Mouse (Mus musculus) ES-E14 (cell line): Measurements from ENCODE around the gene Zfp637. TPM values are rescaled to one million over a fixed set of nuclear protein-coding genes. Genes with fewer than 3 reads are reported as not detected.

Experiments
- DNase-seq: peaks from one replicate; pipeline ENCODE4 v3.0.0-alpha.2; 2013; ENCODE audit warnings: low read depth, low spot score
- H3K27ac ChIP-seq: 2 replicates; pipeline ENCODE4 v1.5.1; 2012; ENCODE audit warnings: low read depth, mild to moderate bottlenecking, low read length, moderate library complexity, mixed read lengths; ENCODE audit not compliant: poor library complexity, insufficient read depth, severe bottlenecking
- H3K36me3 ChIP-seq: 2 replicates; pipeline ENCODE4 v1.6.1; 2012; ENCODE audit warnings: mild to moderate bottlenecking, low read length, moderate library complexity, mixed read lengths; ENCODE audit not compliant: control insufficient read depth, poor library complexity, insufficient read depth, severe bottlenecking
- H3K4me1 ChIP-seq, 2 experiments: fragments of 150-350 bp in 1 of 2; sonication (generic) in 1 of 2; 2 replicates each; pipeline ENCODE4 v1.6.1; 2012; ENCODE audit warnings: low read length in 2 of 2, mild to moderate bottlenecking in 1 of 2, mixed read lengths in 1 of 2; ENCODE audit not compliant: control insufficient read depth in 2 of 2, insufficient read depth in 2 of 2, poor library complexity in 1 of 2
- H3K4me3 ChIP-seq, 2 experiments: fragments of 150-350 bp in 1 of 2; sonication (generic) in 1 of 2; 2 replicates each; pipeline ENCODE4 v1.5.1; 2012; ENCODE audit warnings: low read length in 2 of 2, low read depth in 1 of 2, mild to moderate bottlenecking in 1 of 2, mixed read lengths in 1 of 2; ENCODE audit not compliant: insufficient read depth in 1 of 2, poor library complexity in 1 of 2, severe bottlenecking in 1 of 2
- H3K9ac ChIP-seq: 2 replicates; pipeline ENCODE4 v1.6.1; 2012; ENCODE audit warnings: low read depth, mild to moderate bottlenecking, low read length, mixed read lengths; ENCODE audit not compliant: poor library complexity, insufficient read depth, severe bottlenecking
- H3K9me3 ChIP-seq: fragments of 150-350 bp; sonication (generic); 2 replicates; pipeline ENCODE4 v1.6.1; 2012; ENCODE audit warnings: low read depth, mild to moderate bottlenecking, low read length; ENCODE audit not compliant: control insufficient read depth, insufficient read depth
- CHD2 ChIP-seq: IDR thresholded peaks from 2 replicates; pipeline ENCODE4 v1.6.1; 2014; ENCODE audit warnings: mild to moderate bottlenecking, low read depth, low read length, inconsistent platforms
- HCFC1 ChIP-seq: IDR thresholded peaks from 2 replicates; pipeline ENCODE4 v1.6.1; 2012; ENCODE audit warnings: low read length, inconsistent platforms, borderline replicate concordance; ENCODE audit not compliant: insufficient read depth
- MAFK ChIP-seq: IDR thresholded peaks from 2 replicates; pipeline ENCODE4 v1.6.1; 2014; ENCODE audit warnings: mild to moderate bottlenecking, low read depth, low read length, inconsistent platforms; ENCODE audit not compliant: insufficient read depth
- ZC3H11A ChIP-seq: IDR thresholded peaks from 2 replicates; pipeline ENCODE4 v1.6.1; 2012; ENCODE audit warnings: low read depth, mild to moderate bottlenecking, inconsistent platforms, low read length, borderline replicate concordance
- ZNF384 ChIP-seq: IDR thresholded peaks from 2 replicates; pipeline ENCODE4 v1.6.1; 2012; ENCODE audit warnings: low read depth, low read length, inconsistent platforms
- in situ Hi-C, 2 experiments: fragments of 600-800 bp; cut with MboI; formaldehyde crosslinking; loops; one replicate each; pipeline ENCODE4 v1.15.1; 2025; ENCODE audit warnings: low sequenced_read_pairs in 2 of 2, inconsistent platforms in 1 of 2; ENCODE audit not compliant: unreplicated experiment in 2 of 2
- total RNA-seq: library from RNA; depleted of rRNA; stranded (reverse); fragments of 300-350 nt; gene quantifications from 2 replicates; pipeline ENCODE4 v1.2.3, GENCODE M21; 2012

Gene Zfp637
- total RNA-seq, 1 experiment: 14.3 TPM

- TF ChIP-seq CHD2 (no peak), ZC3H11A (no peak), ZNF384 (no peak), HCFC1 (no peak), MAFK (no peak)
- in situ Hi-C loops: no loop called here
- H3K27ac ChIP-seq: no peak overlapping the region
- H3K4me1 ChIP-seq: peaks cover 0 to 10% of the 10 kb centered on the region in 2 experiments; a peak in 2 of 4 replicates
- no peak overlapping the region for H3K4me3 ChIP-seq
- H3K9ac ChIP-seq: no peak overlapping the region
- no peaks in the 10 kb centered on the region for H3K9me3 ChIP-seq
- no peaks in the 10 kb centered on the region for H3K36me3 ChIP-seq
- no peak for DNase-seq
These were observed 47.7 kb downstream of the Zfp637 start for GRCm38 (mm10) chr6:117888642-117889096.

GRCm38 (mm10) chr6:117890257-117890656, 49.3 kb downstream of the Zfp637 start:
- Histone ChIP-seq H3K4me1 (peaks cover 0 to 5% of the 10 kb centered on the region in 2 experiments; a peak in 1 of 4 replicates), H3K27ac (no peak overlapping the region), H3K4me3 (no peak overlapping the region), H3K9ac (no peak overlapping the region), H3K9me3 (no peaks in the 10 kb centered on the region), H3K36me3 (no peaks in the 10 kb centered on the region)
- in situ Hi-C loops: no loop called here
- no peak for DNase-seq
- TF ChIP-seq HCFC1 (no peak), ZC3H11A (no peak), CHD2 (no peak), ZNF384 (no peak), MAFK (no peak)

- H3K9ac ChIP-seq: no peak overlapping the region; the same call in 1 of the 2 replicates
- peaks cover 0 to 5% of the 10 kb centered on the region in 2 experiments; a peak in 1 of 4 replicates for H3K4me1 ChIP-seq
- in situ Hi-C loops: no loop called here
- TF ChIP-seq CHD2 (no peak), ZC3H11A (no peak), HCFC1 (no peak), ZNF384 (no peak), MAFK (no peak)
- H3K9me3 ChIP-seq: no peaks in the 10 kb centered on the region
- DNase-seq: no peak
- H3K27ac ChIP-seq: no peak overlapping the region
- H3K36me3 ChIP-seq: no peaks in the 10 kb centered on the region
- H3K4me3 ChIP-seq: peak overlapping the region; percentile 26 to 34
These were observed 50.6 kb downstream of the Zfp637 start for GRCm38 (mm10) chr6:117891369-117892160.

GRCm38 (mm10) chr6:117892386-117892785, 51.4 kb downstream of the Zfp637 start:
- TF ChIP-seq ZC3H11A: no peak
- TF ChIP-seq HCFC1: no peak
- in situ Hi-C loops: no loop called here
- Histone ChIP-seq H3K36me3 (no peaks in the 10 kb centered on the region), H3K4me3 (no peak overlapping the region), H3K9ac (no peak overlapping the region), H3K9me3 (no peaks in the 10 kb centered on the region), H3K4me1 (peaks cover 0 to 5% of the 10 kb centered on the region in 2 experiments; a peak in 1 of 4 replicates), H3K27ac (no peak overlapping the region)
- DNase-seq: no peak
